Mouse (Mus musculus) forebrain, postnatal 0 days (tissue): ENCODE measurements around the gene Rps12-ps3. TPM values are rescaled to one million over a fixed set of nuclear protein-coding genes. Genes with fewer than 3 reads are reported as not detected.

Experiments
- ATAC-seq: fragments of 200-750 bp; cut with Nextera tagmentation; 2 replicates; pipeline ENCODE4 v1.8.0; 2017; ENCODE audit warnings: mild to moderate bottlenecking, moderate library complexity
- DNase-seq: peaks from one replicate; pipeline ENCODE4 v3.0.0-alpha.2; 2015
- H3K27ac ChIP-seq: fragments of 300-500 bp; sonication (generic); 2 replicates; pipeline ENCODE4 v1.5.1; 2014; ENCODE audit warnings: low read depth, mild to moderate bottlenecking, antibody characterized with exemption, low read length, moderate library complexity, mixed read lengths
- H3K27me3 ChIP-seq: fragments of 300-500 bp; sonication (generic); 2 replicates; pipeline ENCODE4 v1.6.1; 2014; ENCODE audit warnings: mild to moderate bottlenecking, low read length, mixed read lengths; ENCODE audit not compliant: insufficient read depth
- H3K36me3 ChIP-seq: fragments of 300-500 bp; sonication (generic); 2 replicates; pipeline ENCODE4 v1.6.1; 2014; ENCODE audit warnings: mild to moderate bottlenecking, moderate library complexity; ENCODE audit not compliant: insufficient read depth
- H3K4me1 ChIP-seq: fragments of 300-500 bp; sonication (generic); 2 replicates; pipeline ENCODE4 v1.6.1; 2014; ENCODE audit warnings: antibody characterized with exemption; ENCODE audit not compliant: insufficient read depth
- H3K4me2 ChIP-seq: fragments of 300-500 bp; sonication (generic); 2 replicates; pipeline ENCODE4 v1.6.1; 2014; ENCODE audit warnings: low read depth, mild to moderate bottlenecking, moderate library complexity
- H3K4me3 ChIP-seq: fragments of 300-500 bp; sonication (generic); 2 replicates; pipeline ENCODE4 v1.5.1; 2014; ENCODE audit warnings: low read depth, low read length, mixed read lengths
- H3K9ac ChIP-seq: fragments of 300-500 bp; sonication (generic); 2 replicates; pipeline ENCODE4 v1.6.1; 2014; ENCODE audit warnings: mild to moderate bottlenecking
- H3K9me3 ChIP-seq: fragments of 300-500 bp; sonication (generic); 2 replicates; pipeline ENCODE4 v1.6.1; 2016; ENCODE audit warnings: low read length
- CTCF ChIP-seq: sonication (generic); IDR thresholded peaks from 2 replicates; pipeline ENCODE4 v1.5.1; 2016; ENCODE audit warnings: antibody characterized with exemption, control low read depth, low read depth
- whole genome bisulfite sequencing: fragments of 180-500 bp; shearing (Covaris S2); extraction: QIAGEN DNeasy Blood & Tissue Kit; methylation state at CpG from one replicate; pipeline ENCODE4 v1.1.7; 2014; 5-methylcytosine and 5-hydroxymethylcytosine counted together
- polyA plus RNA-seq: library from polyadenylated mRNA; unstranded; fragments of >200 nt; fragmentation: Nextera tagmentation; extraction: Ambion mirVana; gene quantifications from 2 replicates; pipeline ENCODE4 v1.2.1, GENCODE M21; 2015
- total RNA-seq: library from RNA; depleted of rRNA; stranded (reverse); fragments of >200 nt; gene quantifications from 2 replicates; pipeline ENCODE4 v1.2.3, GENCODE M21; 2014

The Rps12-ps3 gene
- total and polyA plus RNA-seq, 2 experiments from 2014 or later = 6.9 to 91.9 TPM

DNA sequence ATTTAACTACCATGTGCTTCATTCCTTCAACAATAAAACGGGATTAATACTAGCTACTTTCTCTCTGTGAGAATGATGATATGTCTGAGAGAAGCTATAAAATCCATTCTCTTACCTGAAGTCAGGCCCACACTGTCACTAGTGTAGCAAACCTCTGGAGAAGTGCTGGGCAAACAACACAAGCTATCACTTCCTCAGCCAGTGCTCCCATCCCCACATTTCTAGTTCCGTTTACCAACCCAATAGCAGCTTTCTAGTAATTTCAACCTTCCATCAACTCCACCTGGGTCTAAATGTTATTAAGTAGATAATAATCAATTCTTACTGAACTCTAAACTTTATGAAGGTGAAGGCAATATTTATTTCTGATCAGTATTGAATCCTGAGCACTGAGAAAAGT lies 20.9 kb downstream of the Rps12-ps3 start:
- Histone ChIP-seq H3K9me3 (no peaks in the 10 kb centered on the region), H3K4me1 (peaks cover 30% of the 10 kb centered on the region), H3K27me3 (no peaks in the 10 kb centered on the region), H3K4me3 (peak overlapping the region; percentile 75; the same call in 1 of the 2 replicates), H3K36me3 (no peaks in the 10 kb centered on the region), H3K27ac (no peak overlapping the region), H3K9ac (no peak overlapping the region), H3K4me2 (peak overlapping the region; percentile 99)
- ATAC-seq (no peak), DNase-seq (no peak)
- no peak for TF ChIP-seq CTCF
- WGBS = 20% methylated on average over 2 of the region's 2 CpGs

GRCm38 (mm10) chr19:59344304-59344711 lies 22.2 kb downstream of the Rps12-ps3 start:
- Histone ChIP-seq H3K27me3 (no peaks in the 10 kb centered on the region), H3K36me3 (no peaks in the 10 kb centered on the region), H3K9ac (peak overlapping the region; percentile 78), H3K27ac (no peak overlapping the region), H3K4me2 (peak overlapping the region; percentile 99), H3K4me1 (peaks cover 30% of the 10 kb centered on the region), H3K4me3 (peak overlapping the region; percentile 75), H3K9me3 (no peaks in the 10 kb centered on the region)
- ATAC-seq (no peak), DNase-seq (no peak)
- WGBS = 1% methylated on average over 14 of the region's 14 CpGs
- no peak for TF ChIP-seq CTCF

DNA sequence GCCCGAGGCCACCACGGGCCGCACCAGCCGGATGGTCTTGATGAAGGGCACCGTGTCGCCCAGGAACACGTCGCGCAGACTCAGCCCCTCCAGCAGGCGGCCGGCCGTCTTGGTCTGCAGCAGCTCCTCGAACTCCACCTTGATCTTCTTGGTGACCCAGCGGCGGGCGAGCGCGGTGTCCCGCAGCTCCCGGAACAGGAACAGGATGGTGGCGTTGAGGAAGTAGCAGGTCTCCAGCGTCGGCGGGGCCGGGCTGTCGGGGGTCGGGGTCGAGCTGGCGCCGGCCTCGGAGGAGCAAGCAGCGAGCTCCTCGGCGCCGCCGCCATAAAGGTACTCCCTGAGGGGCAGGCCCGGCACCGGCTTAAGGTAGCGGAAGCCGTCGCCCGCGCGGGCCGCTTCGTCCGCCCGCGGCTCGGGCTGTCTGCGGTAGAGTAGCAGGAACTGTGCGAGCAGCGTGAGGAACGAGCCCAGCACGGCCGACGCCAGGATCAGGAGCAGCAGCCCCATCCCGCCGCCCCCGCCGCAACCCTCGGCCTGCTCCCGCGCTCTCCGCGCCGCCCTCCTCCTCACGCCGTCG lies 23.1 kb downstream of the Rps12-ps3 start:
- H3K4me1 ChIP-seq = peaks cover 30% of the 10 kb centered on the region
- WGBS = 2% methylated on average over 66 of the region's 70 CpGs
- peak overlapping the region; percentile 75 for H3K4me3 ChIP-seq
- peak overlapping the region; percentile 89 for H3K27ac ChIP-seq
- H3K36me3 ChIP-seq = no peaks in the 10 kb centered on the region
- ATAC-seq (peak; percentile 74), DNase-seq (no peak)
- peak overlapping the region; percentile 99 for H3K4me2 ChIP-seq
- no peak for TF ChIP-seq CTCF
- H3K9ac ChIP-seq = peak overlapping the region; percentile 78
- no peaks in the 10 kb centered on the region for H3K9me3 ChIP-seq
- no peaks in the 10 kb centered on the region for H3K27me3 ChIP-seq

GRCm38 (mm10) chr19:59345658-59346283 lies 23.7 kb downstream of the Rps12-ps3 start, which contains the start of gene Pdzd8:
Gene Pdzd8, minus strand, starts transcription at chr19:59345780.
- Histone ChIP-seq H3K9me3 (no peaks in the 10 kb centered on the region), H3K4me2 (peak within 1 kb of the TSS; percentile 99), H3K36me3 (no peaks in the 10 kb centered on the region), H3K4me3 (peak within 1 kb of the TSS; percentile 75), H3K27ac (peak within 1 kb of the TSS; percentile 89), H3K4me1 (peaks cover 29% of the 10 kb centered on the region), H3K9ac (peak within 1 kb of the TSS; percentile 78), H3K27me3 (no peaks in the 10 kb centered on the region)
- peak; percentile 96 for ATAC-seq
- DNase-seq = peak; percentile 95
- TF ChIP-seq CTCF = no peak; the same call in 1 of the 2 replicates
- WGBS = 1% methylated on average over 85 of the region's 91 CpGs

- Histone ChIP-seq H3K9ac (peak overlapping the region; percentile 78), H3K36me3 (no peaks in the 10 kb centered on the region), H3K9me3 (no peaks in the 10 kb centered on the region), H3K4me1 (peaks cover 24% of the 10 kb centered on the region), H3K4me2 (peak overlapping the region; percentile 99), H3K4me3 (peak overlapping the region; percentile 75), H3K27ac (peak overlapping the region; percentile 89), H3K27me3 (no peaks in the 10 kb centered on the region)
- TF ChIP-seq CTCF = no peak
- DNase-seq (no peak), ATAC-seq (no peak)
- WGBS = 2% methylated on average over 11 of the region's 11 CpGs
Observed at GRCm38 (mm10) chr19:59346325-59346724, 24.2 kb downstream of the Rps12-ps3 start.

- no peak overlapping the region for H3K4me3 ChIP-seq
- H3K9ac ChIP-seq = no peak overlapping the region
- no peaks in the 10 kb centered on the region for H3K9me3 ChIP-seq
- no peak for TF ChIP-seq CTCF
- no peak for DNase-seq
- no peaks in the 10 kb centered on the region for H3K36me3 ChIP-seq
- WGBS = 87% methylated on average over 6 of the region's 6 CpGs
- peaks cover 1% of the 10 kb centered on the region; the same call in 1 of the 2 replicates for H3K4me1 ChIP-seq
- no peak overlapping the region for H3K27ac ChIP-seq
- no peak for ATAC-seq
- H3K27me3 ChIP-seq = no peaks in the 10 kb centered on the region
- no peak overlapping the region for H3K4me2 ChIP-seq
Observed at GRCm38 (mm10) chr19:59349329-59349960, 27.4 kb downstream of the Rps12-ps3 start.

DNA sequence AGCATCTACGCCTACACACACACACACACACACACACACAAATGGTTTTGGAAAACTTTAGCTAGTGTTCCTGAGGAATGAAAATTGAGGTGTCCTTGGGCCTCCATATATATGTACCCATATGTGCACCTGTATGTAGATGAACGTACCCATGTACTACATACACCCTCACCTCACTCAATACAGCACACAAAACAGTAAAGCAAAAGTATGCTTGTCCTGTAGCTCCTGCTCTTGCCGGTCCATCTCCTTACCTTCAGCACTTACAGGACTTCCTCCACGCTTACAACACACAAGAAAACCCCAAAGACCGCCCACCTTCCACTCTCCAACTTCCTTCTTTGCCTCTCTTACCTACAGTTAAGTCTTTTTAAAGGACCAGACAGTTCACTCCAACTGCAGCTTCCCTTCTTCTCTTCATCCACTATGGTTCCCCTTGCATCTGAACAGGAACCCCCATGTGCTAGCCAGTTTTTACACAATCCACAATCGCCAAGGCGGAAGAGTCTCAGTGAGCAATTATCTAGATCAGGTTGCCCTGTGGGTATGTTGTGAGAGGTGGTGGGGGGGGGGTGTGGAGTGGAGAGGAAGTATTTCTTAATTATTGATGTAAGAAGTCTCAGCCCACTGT lies 28.3 kb downstream of the Rps12-ps3 start:
- ATAC-seq (no peak), DNase-seq (no peak)
- no peak for TF ChIP-seq CTCF
- H3K36me3 ChIP-seq = no peaks in the 10 kb centered on the region
- no peaks in the 10 kb centered on the region for H3K27me3 ChIP-seq
- no peak overlapping the region for H3K4me3 ChIP-seq
- no peaks in the 10 kb centered on the region for H3K9me3 ChIP-seq
- no peak overlapping the region for H3K4me2 ChIP-seq
- WGBS = 88% methylated on average over 7 of the region's 7 CpGs
- H3K27ac ChIP-seq = no peak overlapping the region
- no peak overlapping the region for H3K9ac ChIP-seq
- H3K4me1 ChIP-seq = no peaks in the 10 kb centered on the region
